Mouse (Mus musculus) activated CD4-positive, CD25-positive, alpha-beta regulatory T cell, adult 9 weeks (primary cell): ENCODE results near the gene Pfn1. TPM values are rescaled to one million over a fixed set of nuclear protein-coding genes. Genes with fewer than 3 reads are reported as not detected.

Source experiments
- polyA plus RNA-seq: library from polyadenylated mRNA; unstranded; fragments of 100-300 nt; shearing (Covaris generic); gene quantifications from one replicate; pipeline ENCODE4 v1.2.1, GENCODE M21; 2017

Gene Pfn1
- polyA plus RNA-seq = 4,385 TPM

GRCm38 (mm10) chr11:70654198-70654922 lies at the start of gene Pfn1:
Pfn1 (minus strand) TSS chr11:70654644.

GRCm38 (mm10) chr11:70699722-70700556 lies 45.5 kb upstream of the Pfn1 start, which contains the start of the genes Inca1 and Kif1c:
Inca1 (minus strand) TSS chr11:70700155.
Kif1c (plus strand) TSS chr11:70700548.

GRCm38 (mm10) chr11:70687601-70688199 lies 33.3 kb upstream of the Pfn1 start, which contains the start of gene Camta2:
Camta2 (minus strand) TSS chr11:70688105.

GRCm38 (mm10) chr11:70668771-70669505 lies 14.5 kb upstream of the Pfn1 start, which contains the start of gene Spag7:
Spag7 (minus strand) TSS chr11:70669416.

GRCm38 (mm10) chr11:70656964-70657363 lies 2.5 kb upstream of the Pfn1 start, which contains the start of gene Eno3:
Eno3 (plus strand) TSS chr11:70657202.

GRCm38 (mm10) chr11:70646691-70647650 lies 7.5 kb downstream of the Pfn1 start, which contains the start of the genes Rnf167 and Slc25a11:
Rnf167 (plus strand) TSS chr11:70647235.
Slc25a11 (minus strand) TSS chr11:70647479.

GRCm38 (mm10) chr11:70638714-70639278 lies 15.6 kb downstream of the Pfn1 start, which contains the start of gene Gp1ba:
Gp1ba (plus strand) TSS chr11:70639122.

GRCm38 (mm10) chr11:70619101-70619500 lies 35.3 kb downstream of the Pfn1 start, which contains the start of gene Chrne:
Chrne (minus strand) TSS chr11:70619216.

GRCm38 (mm10) chr11:70615516-70616093 lies 38.8 kb downstream of the Pfn1 start, which contains the start of gene 4930544D05Rik:
4930544D05Rik (plus strand) TSS chr11:70615848.

Other genes with a start within 250 kb of the Pfn1 start
- gene Pelp1, start 244.6 kb downstream of the Pfn1 start, polyA plus RNA-seq = 12.8 TPM
- gene Arrb2, start 222.0 kb downstream of the Pfn1 start, polyA plus RNA-seq = 217 TPM
- gene Med11, start 202.7 kb downstream of the Pfn1 start, polyA plus RNA-seq = 81.1 TPM
- not detected for gene Zmynd15, start 195.2 kb downstream of the Pfn1 start, polyA plus RNA-seq
- 0.57 TPM for gene Cxcl16, start 194.7 kb downstream of the Pfn1 start, polyA plus RNA-seq
- gene Tm4sf5, start 149.4 kb downstream of the Pfn1 start, polyA plus RNA-seq = 4.0 TPM
- not detected for gene Vmo1, start 140.0 kb downstream of the Pfn1 start, polyA plus RNA-seq
- gene Gltpd2, start 135.4 kb downstream of the Pfn1 start, polyA plus RNA-seq = not detected
- gene Psmb6, start 129.3 kb downstream of the Pfn1 start, polyA plus RNA-seq = 374 TPM
- not detected for gene Gm40193, start 121.7 kb downstream of the Pfn1 start, polyA plus RNA-seq
- gene Pld2, start 114.6 kb downstream of the Pfn1 start, polyA plus RNA-seq = 2.5 TPM
- 8.1 TPM for gene Mink1, start 91.8 kb downstream of the Pfn1 start, polyA plus RNA-seq
- not detected for gene 4930544D05Rik, start 38.8 kb downstream of the Pfn1 start, polyA plus RNA-seq
- 1.1 TPM for gene Chrne, start 35.4 kb downstream of the Pfn1 start, polyA plus RNA-seq
- gene Gp1ba, start 15.5 kb downstream of the Pfn1 start, polyA plus RNA-seq = 0.10 TPM
- gene Rnf167, start 7.4 kb downstream of the Pfn1 start, polyA plus RNA-seq = 396 TPM
- 170 TPM for gene Slc25a11, start 7.2 kb downstream of the Pfn1 start, polyA plus RNA-seq
- 35.5 TPM for gene Eno3, start 2.6 kb upstream of the Pfn1 start, polyA plus RNA-seq
- 98.7 TPM for gene Spag7, start 14.8 kb upstream of the Pfn1 start, polyA plus RNA-seq
- 57.4 TPM for gene Camta2, start 33.5 kb upstream of the Pfn1 start, polyA plus RNA-seq
- gene Inca1, start 45.5 kb upstream of the Pfn1 start, polyA plus RNA-seq = 0.77 TPM
- gene Kif1c, start 45.9 kb upstream of the Pfn1 start, polyA plus RNA-seq = 0.38 TPM
- gene Zfp3, start 109.6 kb upstream of the Pfn1 start, polyA plus RNA-seq = 5.4 TPM
- 0.60 TPM for gene Scimp, start 157.9 kb upstream of the Pfn1 start, polyA plus RNA-seq
- 12.2 TPM for gene Rabep1, start 190.1 kb upstream of the Pfn1 start, polyA plus RNA-seq